Mouse (Mus musculus) megakaryocyte, embryonic 14.5 days (primary cell): Measurements from ENCODE around the gene Faap20. TPM values are rescaled to one million over a fixed set of nuclear protein-coding genes. Genes with fewer than 3 reads are reported as not detected.

Experiments used
- H3K27me3 ChIP-seq: replicated peaks from 2 replicates; pipeline ENCODE3; 2012; ENCODE audit warnings: inconsistent platforms
- H3K36me3 ChIP-seq: replicated peaks from 2 replicates; pipeline ENCODE3; 2012; ENCODE audit warnings: low read length, inconsistent platforms, mixed read lengths
- H3K4me1 ChIP-seq: 2 replicates; pipeline ENCODE4 v1.6.1; 2012; ENCODE audit warnings: inconsistent platforms
- H3K4me3 ChIP-seq: replicated peaks from 2 replicates; pipeline ENCODE3; 2012; ENCODE audit warnings: moderate library complexity, mild to moderate bottlenecking, inconsistent platforms
- H3K9me3 ChIP-seq: 2 replicates; pipeline ENCODE4 v1.6.1; 2012; ENCODE audit warnings: inconsistent platforms
- FLI1 ChIP-seq: IDR thresholded peaks from 2 replicates; pipeline ENCODE4 v1.6.1; 2012; ENCODE audit warnings: low read length, inconsistent platforms, mixed read lengths
- GATA1 ChIP-seq: IDR thresholded peaks from 3 replicates; pipeline ENCODE4 v1.6.1; 2012; ENCODE audit warnings: mixed read lengths, low read length, inconsistent platforms, borderline replicate concordance
- polyA plus RNA-seq: library from polyadenylated mRNA; stranded (reverse); fragments of >175 nt; gene quantifications from 2 replicates; pipeline ENCODE4 v1.2.3, GENCODE M21; 2012; ENCODE audit warnings: low replicate concordance; ENCODE audit not compliant: insufficient read depth

The Faap20 gene
- polyA plus RNA-seq, 1 experiment = 51.4 TPM

GRCm38 (mm10) chr4:155267639-155268175, 18.1 kb downstream of the Faap20 start:
- TF ChIP-seq GATA1 (no peak), FLI1 (no peak)
- peaks cover 84% of the 10 kb centered on the region for H3K27me3 ChIP-seq
- no peaks in the 10 kb centered on the region for H3K9me3 ChIP-seq
- H3K4me3 ChIP-seq = no peak overlapping the region
- peaks cover 22% of the 10 kb centered on the region for H3K4me1 ChIP-seq
- H3K36me3 ChIP-seq = no peaks in the 10 kb centered on the region

GRCm38 (mm10) chr4:155268382-155268781, 18.8 kb downstream of the Faap20 start:
- Histone ChIP-seq H3K4me1 (peaks cover 22% of the 10 kb centered on the region), H3K36me3 (no peaks in the 10 kb centered on the region), H3K9me3 (no peaks in the 10 kb centered on the region), H3K27me3 (peaks cover 84% of the 10 kb centered on the region), H3K4me3 (no peak overlapping the region)
- TF ChIP-seq FLI1 = no peak
- no peak for TF ChIP-seq GATA1

GRCm38 (mm10) chr4:155274451-155274850, 24.8 kb downstream of the Faap20 start:
- H3K4me3 ChIP-seq = no peak overlapping the region
- TF ChIP-seq FLI1 (no peak), GATA1 (no peak)
- no peaks in the 10 kb centered on the region for H3K9me3 ChIP-seq
- H3K36me3 ChIP-seq = no peaks in the 10 kb centered on the region
- H3K27me3 ChIP-seq = peaks cover 76% of the 10 kb centered on the region
- no peaks in the 10 kb centered on the region for H3K4me1 ChIP-seq

GRCm38 (mm10) chr4:155274851-155275250, 25.2 kb downstream of the Faap20 start:
- Histone ChIP-seq H3K27me3 (peaks cover 77% of the 10 kb centered on the region), H3K9me3 (no peaks in the 10 kb centered on the region), H3K4me1 (no peaks in the 10 kb centered on the region), H3K4me3 (no peak overlapping the region), H3K36me3 (no peaks in the 10 kb centered on the region)
- TF ChIP-seq FLI1 (no peak), GATA1 (no peak)

GRCm38 (mm10) chr4:155277963-155278362, 28.4 kb downstream of the Faap20 start:
- H3K36me3 ChIP-seq = no peaks in the 10 kb centered on the region
- peaks cover 30% of the 10 kb centered on the region for H3K4me1 ChIP-seq
- H3K4me3 ChIP-seq = no peak overlapping the region
- H3K9me3 ChIP-seq = no peaks in the 10 kb centered on the region
- TF ChIP-seq GATA1 (no peak), FLI1 (no peak)
- peaks cover 54% of the 10 kb centered on the region for H3K27me3 ChIP-seq

GRCm38 (mm10) chr4:155279054-155279453, 29.5 kb downstream of the Faap20 start:
- H3K9me3 ChIP-seq = no peaks in the 10 kb centered on the region
- H3K4me1 ChIP-seq = peaks cover 41% of the 10 kb centered on the region
- no peaks in the 10 kb centered on the region for H3K36me3 ChIP-seq
- TF ChIP-seq GATA1 = no peak
- no peak for TF ChIP-seq FLI1
- H3K4me3 ChIP-seq = no peak overlapping the region
- peaks cover 58% of the 10 kb centered on the region for H3K27me3 ChIP-seq

- H3K4me3 ChIP-seq = peak overlapping the region; percentile 60
Observed at GRCm38 (mm10) chr4:155279926-155280767, 30.5 kb downstream of the Faap20 start.

GRCm38 (mm10) chr4:155280768-155281121, 31.1 kb downstream of the Faap20 start:
- Histone ChIP-seq H3K4me3 (no peak overlapping the region), H3K9me3 (no peaks in the 10 kb centered on the region), H3K4me1 (peaks cover 52% of the 10 kb centered on the region), H3K27me3 (peaks cover 55% of the 10 kb centered on the region), H3K36me3 (no peaks in the 10 kb centered on the region)
- no peak for TF ChIP-seq GATA1
- TF ChIP-seq FLI1 = no peak

More at GRCm38 (mm10) chr4:155279926-155280767, 30.5 kb downstream of the Faap20 start:
- Histone ChIP-seq H3K36me3 (no peaks in the 10 kb centered on the region), H3K9me3 (no peaks in the 10 kb centered on the region), H3K27me3 (peaks cover 57% of the 10 kb centered on the region), H3K4me1 (peaks cover 51% of the 10 kb centered on the region)
- peak; percentile 20; the same call in 1 of the 3 replicates for TF ChIP-seq GATA1
- no peak for TF ChIP-seq FLI1

- TF ChIP-seq GATA1 = no peak
- no peaks in the 10 kb centered on the region for H3K36me3 ChIP-seq
- H3K27me3 ChIP-seq = peaks cover 54% of the 10 kb centered on the region
- H3K9me3 ChIP-seq = no peaks in the 10 kb centered on the region
- H3K4me1 ChIP-seq = peaks cover 52% of the 10 kb centered on the region
- H3K4me3 ChIP-seq = peak overlapping the region; percentile 47
Observed at GRCm38 (mm10) chr4:155281227-155281626, 31.6 kb downstream of the Faap20 start.

GRCm38 (mm10) chr4:155281652-155282051, 32.0 kb downstream of the Faap20 start:
- H3K4me3 ChIP-seq = peak overlapping the region; percentile 51
- H3K4me1 ChIP-seq = peaks cover 52% of the 10 kb centered on the region
- no peaks in the 10 kb centered on the region for H3K36me3 ChIP-seq
- peaks cover 54% of the 10 kb centered on the region for H3K27me3 ChIP-seq
- TF ChIP-seq FLI1 = no peak
- TF ChIP-seq GATA1 = no peak
- no peaks in the 10 kb centered on the region for H3K9me3 ChIP-seq

- H3K9me3 ChIP-seq = no peaks in the 10 kb centered on the region
- H3K4me1 ChIP-seq = peaks cover 52% of the 10 kb centered on the region
- TF ChIP-seq GATA1 (no peak), FLI1 (no peak)
- peaks cover 57% of the 10 kb centered on the region for H3K27me3 ChIP-seq
- no peaks in the 10 kb centered on the region for H3K36me3 ChIP-seq
- H3K4me3 ChIP-seq = peak overlapping the region; percentile 51
Observed at GRCm38 (mm10) chr4:155282231-155282630, 32.6 kb downstream of the Faap20 start.
